Mouse (Mus musculus) bone marrow macrophage, adult 2 months (primary cell): ENCODE data around the gene Hdac7.

Experiments
- CTCF ChIP-seq: IDR thresholded peaks from 2 replicates; pipeline ENCODE4 v1.5.1; 2012; ENCODE audit warnings: low read depth, mild to moderate bottlenecking, low read length, moderate library complexity
- POLR2A ChIP-seq: IDR thresholded peaks from 2 replicates; pipeline ENCODE4 v1.6.1; 2012; ENCODE audit warnings: mild to moderate bottlenecking, low read depth, low read length, borderline replicate concordance

GRCm38 (mm10) chr15:97800853-97801252 lies 43.4 kb downstream of the Hdac7 start:
- no peak for TF ChIP-seq CTCF
- TF ChIP-seq POLR2A = no peak
